Mouse (Mus musculus): ENCODE measurements around the gene Clec4g.
"Not testable (repeated sequence)": the region's sequence is repeated elsewhere in the genome, so short reads cannot be mapped to it uniquely, and the experiment has no call there.

Clec4g gene

GRCm38 (mm10) chr8:3720551-3720950 lies at the start of gene Clec4g:
Gene Clec4g (minus strand): TSS chr8:3720651.
- DNase-seq (ENCODE audit: low spot score): no peak

GRCm38 (mm10) chr8:3768641-3769040 lies 48.2 kb upstream of the Clec4g start:
- not testable (repeated sequence) for DNase-seq (ENCODE audit: low spot score)

- peak; percentile 3 for DNase-seq (ENCODE audit: low spot score)
Observed at GRCm38 (mm10) chr8:3754261-3754850, 33.9 kb upstream of the Clec4g start.

GRCm38 (mm10) chr8:3748761-3749160 lies 28.3 kb upstream of the Clec4g start, which contains the start of gene Cd209a:
Gene Cd209a (minus strand): TSS chr8:3748984.
- DNase-seq (ENCODE audit: low spot score): no peak

GRCm38 (mm10) chr8:3736947-3737346 lies 16.5 kb upstream of the Clec4g start:
- DNase-seq (ENCODE audit: low spot score): no peak

- DNase-seq (ENCODE audit: low spot score): no peak
Observed at GRCm38 (mm10) chr8:3735599-3735998, 15.1 kb upstream of the Clec4g start.

- DNase-seq (ENCODE audit: low spot score): no peak
Observed at GRCm38 (mm10) chr8:3734084-3734483, 13.6 kb upstream of the Clec4g start.

- DNase-seq (ENCODE audit: low spot score): no peak
Observed at GRCm38 (mm10) chr8:3721041-3721440, 590 bp upstream of the Clec4g start.

DNA sequence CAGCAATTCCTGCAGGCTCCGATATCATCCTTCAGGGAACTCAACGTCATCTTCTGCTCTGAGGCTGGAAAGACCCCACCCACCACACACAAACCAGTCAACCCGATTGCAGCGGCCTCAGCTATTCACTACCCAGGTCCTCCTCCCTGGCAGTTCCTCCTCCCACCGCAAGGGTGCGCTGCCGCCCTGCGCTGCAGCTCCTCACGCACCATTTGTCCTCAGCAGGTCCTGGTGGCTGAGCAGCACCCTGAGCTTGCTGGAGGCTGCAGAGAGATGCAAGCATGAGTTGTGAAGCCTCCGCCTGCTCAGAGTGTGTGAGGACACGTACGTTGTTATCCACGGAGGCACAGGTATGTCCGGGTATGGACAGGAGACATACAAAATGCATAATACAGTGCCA lies 1.9 kb downstream of the Clec4g start:
- DNase-seq (ENCODE audit: low spot score): peak; percentile 12

GRCm38 (mm10) chr8:3717321-3717954 lies 3.0 kb downstream of the Clec4g start:
- no peak for DNase-seq (ENCODE audit: low spot score)

GRCm38 (mm10) chr8:3711646-3712045 lies 8.8 kb downstream of the Clec4g start:
- no peak for DNase-seq (ENCODE audit: low spot score)

DNA sequence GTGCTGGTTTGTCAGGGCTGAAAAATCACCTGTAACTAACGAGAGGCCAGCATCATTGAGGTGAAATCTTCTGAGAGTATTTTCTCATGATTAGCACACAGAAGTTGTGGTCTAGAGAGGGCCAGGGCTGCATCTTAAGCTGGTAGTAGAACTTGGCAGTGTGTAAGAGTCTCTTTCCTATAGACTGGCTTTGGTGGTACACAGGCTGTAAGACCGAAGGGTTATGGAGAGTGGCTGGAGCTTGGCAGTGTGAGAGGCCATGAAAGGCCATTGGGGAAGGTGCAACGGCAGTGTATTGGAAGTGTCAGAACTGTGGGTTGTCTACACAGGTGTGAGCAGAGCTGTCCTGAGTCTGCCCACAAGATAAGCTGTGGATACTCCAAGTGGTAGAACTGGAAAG lies 10.1 kb downstream of the Clec4g start:
- no peak for DNase-seq (ENCODE audit: low spot score)

- DNase-seq (ENCODE audit: low spot score): no peak
Observed at GRCm38 (mm10) chr8:3707611-3708010, 12.8 kb downstream of the Clec4g start.

DNA sequence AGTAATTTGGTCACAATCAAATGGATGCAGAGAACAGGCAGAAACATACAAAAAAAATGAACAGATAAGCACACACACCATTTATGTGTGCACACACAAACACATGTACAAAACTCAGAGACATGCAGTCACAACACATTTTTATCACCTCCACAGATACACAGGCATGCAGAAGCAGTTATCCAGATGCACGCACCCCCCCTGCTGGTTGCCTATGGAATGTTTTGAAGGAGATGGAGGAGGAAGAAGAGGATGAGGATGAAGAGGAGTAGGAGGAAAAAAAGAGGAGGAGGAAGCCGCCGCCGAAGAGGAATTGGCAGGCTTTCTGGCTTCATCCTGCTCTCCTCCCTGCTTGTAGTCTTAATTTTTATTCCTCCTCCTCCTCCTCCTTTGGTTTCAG lies 14.7 kb downstream of the Clec4g start:
- no peak for DNase-seq (ENCODE audit: low spot score)

DNA sequence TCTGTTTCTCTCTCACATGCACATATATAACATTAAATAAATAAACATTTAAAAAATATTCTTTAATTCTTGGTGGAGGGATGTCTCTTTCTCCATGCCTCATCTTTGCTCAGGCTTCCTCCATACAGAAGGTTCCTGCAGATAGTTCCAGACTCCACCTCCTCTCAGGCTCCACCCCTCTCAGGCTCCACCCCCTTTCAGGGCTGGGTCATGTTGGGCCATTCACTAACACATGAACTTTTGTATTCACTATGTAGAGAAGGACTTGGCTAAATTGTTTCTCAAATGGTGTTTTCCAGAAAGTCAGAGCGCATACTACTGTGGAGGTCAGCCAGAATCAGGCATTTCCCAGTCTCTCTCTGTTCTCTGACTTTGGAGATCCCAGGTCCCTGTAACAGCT lies 19.0 kb downstream of the Clec4g start:
- DNase-seq (ENCODE audit: low spot score): no peak

- no peak for DNase-seq (ENCODE audit: low spot score)
Observed at GRCm38 (mm10) chr8:3694121-3694520, 26.3 kb downstream of the Clec4g start, which contains the start of gene Fcer2a. Gene Fcer2a (minus strand): TSS chr8:3694175.

- no peak for DNase-seq (ENCODE audit: low spot score)
Observed at GRCm38 (mm10) chr8:3690774-3691173, 29.7 kb downstream of the Clec4g start.

DNA sequence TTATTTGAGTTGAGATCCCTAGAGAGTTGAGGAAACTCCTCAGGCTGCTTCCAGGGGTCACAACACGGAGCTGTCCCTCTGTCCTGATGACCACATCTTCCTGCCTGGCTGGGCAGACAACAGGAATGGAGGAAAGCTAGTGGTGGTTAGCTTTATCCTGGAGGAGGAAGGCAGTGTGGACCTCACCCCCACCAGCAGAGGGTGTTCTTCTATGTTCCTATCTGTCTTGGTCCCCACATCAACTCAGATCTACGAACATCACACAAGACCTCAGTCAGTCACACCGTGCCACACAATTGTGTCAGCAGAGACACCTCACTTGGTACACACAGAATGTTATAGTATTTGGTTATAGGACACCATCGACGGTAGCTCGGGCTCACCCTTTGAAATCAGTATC lies 32.9 kb downstream of the Clec4g start:
- DNase-seq (ENCODE audit: low spot score): no peak

DNA sequence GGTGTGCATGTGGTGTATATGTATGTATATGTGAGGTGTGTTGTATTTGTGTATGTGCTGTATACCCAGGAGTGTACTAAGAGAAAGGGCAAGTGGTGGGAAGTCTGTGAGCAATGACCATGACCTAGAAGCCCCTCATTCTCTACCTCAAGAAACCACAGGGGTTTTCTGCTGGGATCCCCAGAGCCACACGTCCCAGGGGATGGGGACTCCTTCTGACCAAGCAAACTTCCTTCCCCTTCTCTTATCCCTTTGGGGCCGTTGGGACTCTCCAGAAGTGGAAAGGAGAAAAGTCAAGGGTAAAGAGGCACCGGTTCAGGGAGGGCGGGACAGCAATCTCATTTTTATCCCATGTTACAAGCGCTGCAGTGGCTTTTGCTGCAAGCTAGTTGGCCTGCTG lies 35.0 kb downstream of the Clec4g start:
- no peak for DNase-seq (ENCODE audit: low spot score)

- no peak for DNase-seq (ENCODE audit: low spot score)
Observed at GRCm38 (mm10) chr8:3684530-3684929, 35.9 kb downstream of the Clec4g start.

DNA sequence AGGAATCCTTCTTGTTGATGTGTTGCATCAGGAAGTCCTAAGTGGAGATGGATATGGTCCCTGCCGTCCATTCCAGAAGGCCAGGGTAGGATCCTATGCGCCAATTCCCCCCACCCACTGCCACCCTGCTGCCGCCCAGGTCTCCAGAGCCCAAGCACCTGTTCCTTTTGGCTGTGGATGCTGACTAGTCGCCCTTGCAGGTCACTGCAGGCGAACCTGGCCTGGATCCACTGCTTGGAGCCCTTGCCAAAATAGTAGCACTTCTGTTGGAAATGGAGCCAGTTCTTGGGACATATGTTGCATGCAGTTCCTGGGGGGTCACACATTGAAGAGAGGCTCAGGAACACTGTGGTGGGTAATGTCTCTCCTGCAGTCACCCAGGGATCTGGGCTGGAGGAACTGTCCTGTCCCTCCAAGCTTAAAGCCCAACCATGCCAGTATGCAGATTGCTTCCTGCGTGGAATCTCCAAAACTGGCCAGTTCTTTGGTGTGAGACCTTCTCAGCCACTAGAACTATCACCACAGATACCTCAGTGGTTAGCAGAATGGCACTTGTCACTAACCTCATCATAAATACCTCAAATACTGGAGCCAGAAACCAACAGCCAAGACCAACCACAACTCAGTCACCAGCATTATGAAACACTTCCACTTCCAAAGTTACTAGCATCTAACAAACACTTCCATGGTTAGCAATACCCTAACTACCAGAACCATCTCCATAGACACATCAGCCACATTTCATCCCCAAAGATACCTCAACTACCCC lies 36.9 kb downstream of the Clec4g start:
- DNase-seq (ENCODE audit: low spot score): no peak

- DNase-seq (ENCODE audit: low spot score): no peak
Observed at GRCm38 (mm10) chr8:3682435-3682834, 38.0 kb downstream of the Clec4g start.

GRCm38 (mm10) chr8:3679656-3680055 lies 40.8 kb downstream of the Clec4g start:
- DNase-seq (ENCODE audit: low spot score): no peak
